Mouse (Mus musculus): Measurements from ENCODE around the gene 4930579F01Rik. TPM values are rescaled to one million over a fixed set of nuclear protein-coding genes. Genes with fewer than 3 reads are reported as not detected.

The 4930579F01Rik gene
- polyA plus RNA-seq, 1 experiment from 2014 or later: not detected

DNA sequence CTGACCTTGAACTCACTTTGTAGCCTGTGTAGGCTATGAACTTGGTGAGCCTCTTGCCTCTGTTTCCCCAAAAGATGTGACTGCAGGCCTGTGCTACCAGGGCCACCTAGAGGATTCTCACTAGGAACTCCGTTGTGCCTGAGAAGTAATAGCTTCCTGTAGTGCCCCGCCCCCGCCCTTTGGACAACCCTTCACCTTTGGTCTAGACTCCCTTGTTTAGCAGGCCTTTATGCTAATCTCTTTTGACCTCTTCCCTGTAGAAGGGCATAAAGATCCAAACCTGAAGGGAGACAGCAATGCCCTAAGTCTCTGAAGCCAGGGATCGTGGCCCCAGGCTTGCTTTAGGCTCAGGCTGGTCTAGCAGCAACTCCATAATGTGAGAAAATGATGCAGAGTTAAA lies 28.9 kb upstream of the 4930579F01Rik start:
- Histone ChIP-seq H3K27ac (no peak overlapping the region), H3K27me3 (ENCODE audit: control insufficient read depth, insufficient read depth, low read length) (no peaks in the 10 kb centered on the region), H3K4me1 (replicated peaks; ENCODE audit: control insufficient read depth, insufficient read depth, low read length) (no peaks in the 10 kb centered on the region), H3K4me3 (replicated peaks; ENCODE audit: low read length) (no peak overlapping the region), H3K4me2 (replicated peaks) (no peak overlapping the region), H3K9me3 (ENCODE audit: control insufficient read depth, low read length) (no peaks in the 10 kb centered on the region), H3K9ac (no peak overlapping the region), H3K36me3 (replicated peaks; ENCODE audit: control insufficient read depth, insufficient read depth) (no peaks in the 10 kb centered on the region)
- 79% methylated on average over 4 of the region's 4 CpGs for WGBS
- DNase-seq (ENCODE audit: low spot score) (no peak), ATAC-seq (ENCODE audit: low FRiP score) (no peak)

DNA sequence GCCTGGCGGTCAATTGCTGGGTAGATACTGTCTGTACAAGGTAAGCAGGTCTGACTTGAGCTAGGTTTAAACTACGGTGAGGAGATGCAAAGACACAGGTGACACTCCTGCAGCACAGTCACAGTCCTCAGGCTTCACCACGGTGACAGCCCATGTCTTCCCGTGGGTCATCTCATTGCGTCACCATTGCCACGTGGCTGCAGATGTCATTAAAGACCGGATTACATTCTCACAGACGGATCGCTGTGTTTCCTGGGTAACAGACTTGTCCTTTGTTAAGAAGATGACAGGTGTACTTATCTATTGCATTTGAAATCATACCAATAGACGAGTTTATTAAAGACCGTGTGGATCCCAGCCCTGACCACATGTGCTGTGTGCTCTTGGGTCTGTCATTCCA lies 27.5 kb upstream of the 4930579F01Rik start:
- Histone ChIP-seq H3K4me1 (replicated peaks; ENCODE audit: control insufficient read depth, insufficient read depth, low read length) (no peaks in the 10 kb centered on the region), H3K4me3 (replicated peaks; ENCODE audit: low read length) (no peak overlapping the region), H3K4me2 (replicated peaks) (no peak overlapping the region), H3K9ac (no peak overlapping the region), H3K9me3 (ENCODE audit: control insufficient read depth, low read length) (no peaks in the 10 kb centered on the region), H3K27me3 (ENCODE audit: control insufficient read depth, insufficient read depth, low read length) (no peaks in the 10 kb centered on the region), H3K36me3 (replicated peaks; ENCODE audit: control insufficient read depth, insufficient read depth) (no peaks in the 10 kb centered on the region), H3K27ac (no peak overlapping the region)
- 63% methylated on average over 11 of the region's 11 CpGs for WGBS
- ATAC-seq (ENCODE audit: low FRiP score) (no peak), DNase-seq (ENCODE audit: low spot score) (no peak)

DNA sequence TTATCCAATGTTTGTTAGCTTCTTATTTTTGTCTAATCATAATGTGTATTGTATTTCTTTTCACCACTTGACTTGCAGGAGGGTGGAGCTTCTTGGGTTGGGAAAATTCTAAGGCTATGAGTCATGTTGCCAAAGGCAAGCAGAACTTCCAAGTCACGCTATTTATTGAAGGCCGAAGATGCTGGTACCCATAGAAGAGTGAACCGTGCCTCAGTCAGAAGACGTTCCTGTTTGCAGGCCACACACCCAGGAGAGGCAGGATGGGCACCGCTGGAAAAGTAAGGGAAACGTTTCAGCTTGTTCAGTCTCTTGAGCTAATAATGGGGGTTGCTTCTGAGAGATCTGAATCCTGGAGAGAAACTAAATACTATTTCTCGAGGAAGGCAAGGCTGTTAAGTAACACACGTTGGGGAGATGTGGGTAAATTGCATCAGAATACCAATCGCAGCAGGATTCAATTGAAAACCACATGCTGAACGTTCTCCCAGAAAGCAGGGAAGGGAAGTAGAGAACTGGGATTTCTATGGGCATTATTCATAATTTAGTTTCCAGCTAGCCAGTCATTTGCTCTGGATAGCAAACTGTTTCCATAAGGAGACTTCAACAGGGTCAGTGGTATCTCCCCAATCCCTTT lies 24.1 kb upstream of the 4930579F01Rik start, which contains the start of gene Adh7:
Gene Adh7, plus strand, starts transcription at position 130 of the 634 bp plus-strand sequence.
- Histone ChIP-seq H3K9me3 (ENCODE audit: control insufficient read depth, low read length) (no peaks in the 10 kb centered on the region), H3K9ac (no peak within 1 kb of the TSS), H3K4me1 (replicated peaks; ENCODE audit: control insufficient read depth, insufficient read depth, low read length) (0 out of 2 replicates have a peak, but pooled peaks cover 4% of the 10 kb centered on the region), H3K4me2 (replicated peaks) (no peak within 1 kb of the TSS), H3K27me3 (ENCODE audit: control insufficient read depth, insufficient read depth, low read length) (no peaks in the 10 kb centered on the region), H3K27ac (no peak within 1 kb of the TSS), H3K36me3 (replicated peaks; ENCODE audit: control insufficient read depth, insufficient read depth) (no peaks in the 10 kb centered on the region), H3K4me3 (replicated peaks; ENCODE audit: low read length) (no peak within 1 kb of the TSS)
- 80% methylated on average over 10 of the region's 10 CpGs for WGBS
- no peak for ATAC-seq (ENCODE audit: low FRiP score)
- DNase-seq (ENCODE audit: low spot score): no peak

DNA sequence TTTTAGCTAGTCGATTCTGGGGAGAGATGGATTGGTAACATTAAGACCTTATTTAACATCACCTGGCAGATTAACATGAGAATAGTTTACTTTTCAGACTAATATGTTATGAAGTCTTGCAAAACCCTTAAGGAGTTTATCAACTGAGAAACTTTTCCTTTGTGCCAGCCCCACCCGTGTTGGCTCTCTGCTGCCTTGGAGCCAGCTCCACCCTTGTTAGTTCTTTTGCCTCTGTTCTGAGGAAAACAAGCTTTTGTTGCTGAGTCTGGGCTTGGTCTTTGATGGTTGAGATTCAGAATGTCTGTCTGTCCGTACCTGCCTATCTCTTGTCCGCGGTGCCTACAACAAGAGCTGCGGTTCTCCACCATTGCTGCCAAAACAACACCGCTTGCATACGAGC lies 22.5 kb upstream of the 4930579F01Rik start:
- ATAC-seq (ENCODE audit: low FRiP score) (no peak), DNase-seq (ENCODE audit: low spot score) (no peak)
- no peak overlapping the region for H3K4me2 ChIP-seq (replicated peaks)
- no peaks in the 10 kb centered on the region for H3K36me3 ChIP-seq (replicated peaks; ENCODE audit: control insufficient read depth, insufficient read depth)
- H3K4me3 ChIP-seq (replicated peaks; ENCODE audit: low read length): no peak overlapping the region
- H3K9me3 ChIP-seq (ENCODE audit: control insufficient read depth, low read length): no peaks in the 10 kb centered on the region
- WGBS: 80% methylated on average over 8 of the region's 8 CpGs
- no peak overlapping the region for H3K27ac ChIP-seq
- H3K27me3 ChIP-seq (ENCODE audit: control insufficient read depth, insufficient read depth, low read length): no peaks in the 10 kb centered on the region
- H3K4me1 ChIP-seq (replicated peaks; ENCODE audit: control insufficient read depth, insufficient read depth, low read length): 0 out of 2 replicates have a peak, but pooled peaks cover 4% of the 10 kb centered on the region
- no peak overlapping the region for H3K9ac ChIP-seq

DNA sequence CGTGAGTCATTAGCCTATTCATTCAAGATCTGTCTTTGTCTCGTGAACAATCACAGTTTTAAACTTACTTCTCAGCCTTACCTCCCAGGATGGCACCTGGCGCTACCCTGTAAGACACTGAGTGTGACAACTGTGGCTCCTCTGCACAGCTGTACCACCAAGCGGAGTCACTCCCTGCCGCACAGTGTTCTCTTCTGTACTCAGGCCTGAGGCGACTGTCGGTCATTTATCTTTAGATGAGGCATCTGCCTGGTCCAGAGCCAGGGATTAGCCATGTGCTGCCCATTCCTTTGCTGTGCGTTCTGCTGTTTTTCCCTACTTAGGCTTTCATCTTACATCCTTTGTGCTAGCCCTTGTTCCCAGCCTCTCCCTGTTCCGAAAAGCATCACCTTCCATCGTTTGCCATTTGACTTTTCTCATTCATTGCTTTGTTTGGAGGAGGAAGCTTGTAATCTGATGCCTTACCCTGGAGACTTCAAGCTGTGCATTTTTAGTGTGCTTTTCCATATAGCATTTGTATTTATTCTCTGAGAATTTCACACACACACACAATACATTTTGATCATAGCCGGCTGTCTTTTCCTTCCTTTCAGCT lies 21.9 kb upstream of the 4930579F01Rik start:
- no peaks in the 10 kb centered on the region for H3K36me3 ChIP-seq (replicated peaks; ENCODE audit: control insufficient read depth, insufficient read depth)
- 0 out of 2 replicates have a peak, but pooled peaks cover 4% of the 10 kb centered on the region for H3K4me1 ChIP-seq (replicated peaks; ENCODE audit: control insufficient read depth, insufficient read depth, low read length)
- no peak overlapping the region; the same call in 1 of the 2 replicates for H3K9ac ChIP-seq
- H3K27ac ChIP-seq: no peak overlapping the region
- H3K27me3 ChIP-seq (ENCODE audit: control insufficient read depth, insufficient read depth, low read length): no peaks in the 10 kb centered on the region
- no peak overlapping the region for H3K4me2 ChIP-seq (replicated peaks)
- no peak for ATAC-seq (ENCODE audit: low FRiP score)
- H3K4me3 ChIP-seq (replicated peaks; ENCODE audit: low read length): no peak overlapping the region
- H3K9me3 ChIP-seq (ENCODE audit: control insufficient read depth, low read length): no peaks in the 10 kb centered on the region
- peak; percentile 28 for DNase-seq (ENCODE audit: low spot score)
- 21% methylated on average over 11 of the region's 11 CpGs for WGBS

DNA sequence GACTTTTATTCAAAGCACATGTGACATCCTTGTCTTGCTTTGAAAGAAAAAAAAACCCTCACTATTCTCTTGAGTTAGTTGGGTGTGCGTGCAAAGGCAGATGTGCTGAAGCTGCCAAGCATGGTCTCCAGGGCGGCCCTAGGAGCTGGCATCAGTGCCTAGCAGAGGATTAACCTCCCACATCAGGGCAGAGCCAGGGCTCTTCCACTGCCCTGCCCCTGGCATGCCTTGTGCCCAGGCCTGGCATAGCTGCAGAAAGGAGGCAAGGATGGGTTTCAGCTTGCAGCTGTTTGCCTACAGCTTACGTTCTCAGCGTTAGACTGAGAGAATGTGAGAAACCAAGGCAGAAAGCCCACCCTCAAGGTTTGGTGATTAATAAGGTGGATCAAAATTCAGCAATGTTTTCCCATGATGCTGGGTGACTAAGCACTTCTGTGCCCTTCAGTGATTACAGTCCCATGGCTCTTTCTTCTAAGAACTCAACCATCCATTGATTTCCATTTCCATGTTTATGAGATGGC lies 18.9 kb upstream of the 4930579F01Rik start:
- H3K4me2 ChIP-seq (replicated peaks): no peak overlapping the region
- H3K36me3 ChIP-seq (replicated peaks; ENCODE audit: control insufficient read depth, insufficient read depth): no peaks in the 10 kb centered on the region
- H3K27ac ChIP-seq: no peak overlapping the region
- ATAC-seq (ENCODE audit: low FRiP score): no peak
- no peak for DNase-seq (ENCODE audit: low spot score)
- no peaks in the 10 kb centered on the region for H3K27me3 ChIP-seq (ENCODE audit: control insufficient read depth, insufficient read depth, low read length)
- no peak overlapping the region for H3K4me3 ChIP-seq (replicated peaks; ENCODE audit: low read length)
- WGBS: 88% methylated on average over 4 of the region's 4 CpGs
- H3K9me3 ChIP-seq (ENCODE audit: control insufficient read depth, low read length): no peaks in the 10 kb centered on the region
- H3K4me1 ChIP-seq (replicated peaks; ENCODE audit: control insufficient read depth, insufficient read depth, low read length): 0 out of 2 replicates have a peak, but pooled peaks cover 4% of the 10 kb centered on the region
- no peak overlapping the region for H3K9ac ChIP-seq

DNA sequence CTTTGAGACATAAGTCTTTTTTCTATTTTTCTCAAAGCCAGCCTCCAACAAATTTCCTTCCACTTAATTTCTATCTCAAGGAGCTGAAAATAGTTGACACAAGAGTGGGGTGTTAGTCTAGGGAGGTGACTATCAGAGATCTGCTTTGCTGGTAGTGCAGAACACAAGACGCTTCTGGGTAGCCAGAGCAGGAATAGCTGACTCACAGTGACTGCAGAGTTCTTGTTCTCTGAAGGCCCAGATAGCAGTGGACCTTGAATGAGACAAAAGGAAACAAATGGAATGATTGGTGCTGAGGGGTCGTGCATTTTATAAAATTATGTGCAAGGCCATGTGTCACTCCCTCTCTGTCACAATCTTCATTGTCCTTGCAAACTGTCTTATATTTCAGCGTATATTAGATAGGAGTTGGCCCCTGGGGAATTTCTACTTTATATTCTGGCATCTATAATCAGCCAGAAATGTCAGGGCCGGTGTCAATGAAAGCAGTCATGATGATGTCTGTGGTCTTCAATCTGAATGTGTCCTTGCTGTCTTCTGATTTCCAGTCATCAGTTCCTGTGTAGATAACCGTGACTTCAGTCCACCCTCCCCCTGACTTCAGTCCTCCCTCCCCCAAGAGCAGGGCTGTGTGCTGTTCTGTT lies 16.9 kb upstream of the 4930579F01Rik start:
- no peak overlapping the region for H3K9ac ChIP-seq
- H3K4me2 ChIP-seq (replicated peaks): no peak overlapping the region
- H3K4me1 ChIP-seq (replicated peaks; ENCODE audit: control insufficient read depth, insufficient read depth, low read length): 0 out of 2 replicates have a peak, but pooled peaks cover 2% of the 10 kb centered on the region
- H3K27me3 ChIP-seq (ENCODE audit: control insufficient read depth, insufficient read depth, low read length): no peaks in the 10 kb centered on the region
- DNase-seq (ENCODE audit: low spot score) (no peak), ATAC-seq (ENCODE audit: low FRiP score) (no peak)
- H3K36me3 ChIP-seq (replicated peaks; ENCODE audit: control insufficient read depth, insufficient read depth): no peaks in the 10 kb centered on the region
- no peaks in the 10 kb centered on the region for H3K9me3 ChIP-seq (ENCODE audit: control insufficient read depth, low read length)
- no peak overlapping the region for H3K4me3 ChIP-seq (replicated peaks; ENCODE audit: low read length)
- WGBS: 69% methylated on average over 5 of the region's 5 CpGs
- no peak overlapping the region for H3K27ac ChIP-seq

DNA sequence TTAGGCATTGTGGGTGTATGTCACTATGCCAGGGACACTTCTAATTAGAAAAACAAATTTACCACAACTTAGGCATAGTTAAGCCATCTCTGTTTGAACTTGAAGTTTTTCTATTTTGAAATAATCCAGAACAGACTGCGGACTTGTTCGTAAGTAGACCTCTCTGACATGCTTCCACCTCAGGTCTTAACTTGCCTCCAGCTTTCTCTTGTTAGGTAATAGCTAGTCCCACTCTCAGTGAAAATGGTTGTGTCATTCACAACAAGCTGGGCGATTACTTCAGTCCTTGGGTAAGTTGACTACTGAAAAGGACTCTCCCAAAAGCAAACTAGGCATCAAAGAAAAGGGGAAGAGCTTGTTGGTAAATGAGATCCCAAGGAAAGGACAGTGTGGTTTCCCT lies 15.2 kb upstream of the 4930579F01Rik start:
- Histone ChIP-seq H3K4me2 (replicated peaks) (no peak overlapping the region), H3K36me3 (replicated peaks; ENCODE audit: control insufficient read depth, insufficient read depth) (no peaks in the 10 kb centered on the region), H3K4me3 (replicated peaks; ENCODE audit: low read length) (no peak overlapping the region), H3K27ac (no peak overlapping the region), H3K9me3 (ENCODE audit: control insufficient read depth, low read length) (no peaks in the 10 kb centered on the region), H3K4me1 (replicated peaks; ENCODE audit: control insufficient read depth, insufficient read depth, low read length) (no peaks in the 10 kb centered on the region), H3K27me3 (ENCODE audit: control insufficient read depth, insufficient read depth, low read length) (no peaks in the 10 kb centered on the region), H3K9ac (no peak overlapping the region)
- DNase-seq (ENCODE audit: low spot score) (no peak), ATAC-seq (ENCODE audit: low FRiP score) (no peak)
- WGBS: 94% methylated on average over 3 of the region's 3 CpGs

DNA sequence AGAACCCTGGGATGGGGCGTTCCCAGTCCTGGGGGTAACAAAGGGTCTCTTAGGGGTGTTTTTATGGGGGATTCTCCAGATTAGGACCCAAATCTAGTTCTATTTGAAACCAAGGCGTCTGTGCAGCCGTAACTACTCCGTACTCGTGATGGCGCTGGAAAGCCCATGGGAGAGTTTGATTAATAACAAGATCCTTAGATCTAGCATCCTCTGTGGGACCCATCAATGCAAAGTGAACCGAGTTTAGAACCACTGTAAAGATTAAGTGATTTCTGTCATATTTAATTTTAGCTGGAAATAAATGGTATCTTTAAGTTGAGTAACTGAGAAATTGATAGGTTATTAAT lies 5.1 kb upstream of the 4930579F01Rik start:
- 0 out of 2 replicates have a peak, but pooled peaks cover 7% of the 10 kb centered on the region for H3K4me1 ChIP-seq (replicated peaks; ENCODE audit: control insufficient read depth, insufficient read depth, low read length)
- peak overlapping the region; percentile 26; the same call in 1 of the 2 replicates for H3K4me3 ChIP-seq (replicated peaks; ENCODE audit: low read length)
- H3K4me2 ChIP-seq (replicated peaks): peak overlapping the region; percentile 57
- no peaks in the 10 kb centered on the region for H3K9me3 ChIP-seq (ENCODE audit: control insufficient read depth, low read length)
- H3K9ac ChIP-seq: peak overlapping the region; percentile 62; the same call in 1 of the 2 replicates
- H3K27me3 ChIP-seq (ENCODE audit: control insufficient read depth, insufficient read depth, low read length): no peaks in the 10 kb centered on the region
- ATAC-seq (ENCODE audit: low FRiP score): no peak
- WGBS: 53% methylated on average over 7 of the region's 7 CpGs
- no peak overlapping the region for H3K27ac ChIP-seq
- DNase-seq (ENCODE audit: low spot score): no peak
- H3K36me3 ChIP-seq (replicated peaks; ENCODE audit: control insufficient read depth, insufficient read depth): no peaks in the 10 kb centered on the region

Measured in hindbrain, embryonic 14.5 days (tissue).